Mouse (Mus musculus): ENCODE results near the gene Npm3. TPM values are rescaled to one million over a fixed set of nuclear protein-coding genes. Genes with fewer than 3 reads are reported as not detected.

The Npm3 gene
- total and polyA plus RNA-seq, 2 experiments from 2014 or later = 7.8 to 34.7 TPM

- DNase-seq (no peak), ATAC-seq (no peak)
- 0 out of 2 replicates have a peak overlapping the region, but pooled peaks have one; percentile 57 for H3K4me2 ChIP-seq (ENCODE audit: low read depth)
- no peak overlapping the region for H3K27ac ChIP-seq (ENCODE audit: low read depth, low read length)
- H3K9ac ChIP-seq = no peak overlapping the region
- H3K36me3 ChIP-seq (ENCODE audit: insufficient read depth) = no peaks in the 10 kb centered on the region
- H3K27me3 ChIP-seq (ENCODE audit: insufficient read depth, low read length) = peaks cover 77% of the 10 kb centered on the region
- H3K9me3 ChIP-seq (ENCODE audit: low read length) = no peaks in the 10 kb centered on the region
- H3K4me3 ChIP-seq (ENCODE audit: low read depth, low read length) = no peak overlapping the region
- no peak for TF ChIP-seq CTCF (IDR thresholded peaks at IDR 0.05; ENCODE audit: low read depth)
- H3K4me1 ChIP-seq (ENCODE audit: insufficient read depth) = no peaks in the 10 kb centered on the region; the same call in 1 of the 2 replicates
- 3% methylated on average over 45 of the region's 45 CpGs for WGBS
Measured at GRCm38 (mm10) chr19:45741431-45742217, 7.8 kb downstream of the Npm3 start.

GRCm38 (mm10) chr19:45740817-45741216, 8.6 kb downstream of the Npm3 start:
- no peak for TF ChIP-seq CTCF (IDR thresholded peaks at IDR 0.05; ENCODE audit: low read depth)
- WGBS = 6% methylated on average over 7 of the region's 7 CpGs
- Histone ChIP-seq H3K9ac (no peak overlapping the region), H3K27ac (ENCODE audit: low read depth, low read length) (no peak overlapping the region), H3K4me2 (ENCODE audit: low read depth) (no peak overlapping the region), H3K4me1 (ENCODE audit: insufficient read depth) (no peaks in the 10 kb centered on the region; the same call in 1 of the 2 replicates), H3K27me3 (ENCODE audit: insufficient read depth, low read length) (peaks cover 75% of the 10 kb centered on the region), H3K9me3 (ENCODE audit: low read length) (no peaks in the 10 kb centered on the region), H3K36me3 (ENCODE audit: insufficient read depth) (no peaks in the 10 kb centered on the region), H3K4me3 (ENCODE audit: low read depth, low read length) (no peak overlapping the region)
- DNase-seq = no peak
- no peak for ATAC-seq

DNA sequence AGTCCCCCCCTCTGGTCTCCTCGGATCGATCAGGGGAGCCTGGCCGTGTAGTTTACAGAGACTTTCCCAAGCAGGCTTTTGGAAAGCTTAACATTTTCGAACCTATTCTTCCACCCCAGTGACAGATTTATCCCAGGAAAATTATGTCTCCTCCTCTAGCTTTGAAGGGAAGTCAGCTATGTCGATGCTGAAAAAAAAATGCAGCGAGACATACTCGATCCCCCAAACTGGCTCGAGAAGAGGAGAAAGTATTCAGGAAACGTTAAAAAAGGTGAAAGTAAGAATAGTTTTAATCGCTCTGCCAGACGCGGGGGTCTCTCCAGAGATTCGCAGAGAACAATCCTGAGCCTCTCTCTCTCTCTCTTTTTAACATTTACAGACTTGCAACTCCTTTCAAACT, 9.2 kb downstream of the Npm3 start:
- ATAC-seq (no peak), DNase-seq (no peak)
- Histone ChIP-seq H3K4me2 (ENCODE audit: low read depth) (no peak overlapping the region), H3K9me3 (ENCODE audit: low read length) (no peaks in the 10 kb centered on the region), H3K36me3 (ENCODE audit: insufficient read depth) (no peaks in the 10 kb centered on the region), H3K27me3 (ENCODE audit: insufficient read depth, low read length) (peaks cover 71% of the 10 kb centered on the region), H3K9ac (no peak overlapping the region), H3K4me1 (ENCODE audit: insufficient read depth) (no peaks in the 10 kb centered on the region; the same call in 1 of the 2 replicates), H3K27ac (ENCODE audit: low read depth, low read length) (no peak overlapping the region), H3K4me3 (ENCODE audit: low read depth, low read length) (no peak overlapping the region)
- 3% methylated on average over 13 of the region's 13 CpGs for WGBS
- TF ChIP-seq CTCF (IDR thresholded peaks at IDR 0.05; ENCODE audit: low read depth) = no peak

DNA sequence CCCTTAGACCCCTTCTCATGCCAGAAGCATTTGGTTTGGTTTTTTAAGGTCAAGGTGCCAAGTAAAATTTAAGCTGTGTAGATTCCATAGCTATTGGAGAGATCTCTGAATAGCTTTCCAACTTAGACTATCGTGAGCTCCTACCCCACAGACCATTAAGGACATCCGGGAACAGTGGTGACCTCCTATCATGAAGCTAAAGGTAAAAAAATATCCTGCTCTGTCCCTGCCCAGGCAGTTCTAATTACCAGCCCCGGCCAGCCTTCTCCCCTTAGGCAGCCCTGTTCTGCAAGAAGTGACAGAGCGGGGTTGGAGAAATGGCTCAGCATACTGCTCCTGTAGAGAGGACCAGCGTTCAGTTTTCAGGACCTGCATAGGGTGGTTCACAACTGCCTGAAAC, 10.9 kb downstream of the Npm3 start:
- Histone ChIP-seq H3K27ac (ENCODE audit: low read depth, low read length) (no peak overlapping the region), H3K36me3 (ENCODE audit: insufficient read depth) (no peaks in the 10 kb centered on the region), H3K9me3 (ENCODE audit: low read length) (no peaks in the 10 kb centered on the region), H3K27me3 (ENCODE audit: insufficient read depth, low read length) (peaks cover 59% of the 10 kb centered on the region), H3K9ac (no peak overlapping the region), H3K4me1 (ENCODE audit: insufficient read depth) (no peaks in the 10 kb centered on the region; the same call in 1 of the 2 replicates), H3K4me2 (ENCODE audit: low read depth) (no peak overlapping the region), H3K4me3 (ENCODE audit: low read depth, low read length) (no peak overlapping the region)
- TF ChIP-seq CTCF (IDR thresholded peaks at IDR 0.05; ENCODE audit: low read depth) = no peak
- 62% methylated on average over 5 of the region's 5 CpGs for WGBS
- DNase-seq = no peak
- no peak for ATAC-seq

DNA sequence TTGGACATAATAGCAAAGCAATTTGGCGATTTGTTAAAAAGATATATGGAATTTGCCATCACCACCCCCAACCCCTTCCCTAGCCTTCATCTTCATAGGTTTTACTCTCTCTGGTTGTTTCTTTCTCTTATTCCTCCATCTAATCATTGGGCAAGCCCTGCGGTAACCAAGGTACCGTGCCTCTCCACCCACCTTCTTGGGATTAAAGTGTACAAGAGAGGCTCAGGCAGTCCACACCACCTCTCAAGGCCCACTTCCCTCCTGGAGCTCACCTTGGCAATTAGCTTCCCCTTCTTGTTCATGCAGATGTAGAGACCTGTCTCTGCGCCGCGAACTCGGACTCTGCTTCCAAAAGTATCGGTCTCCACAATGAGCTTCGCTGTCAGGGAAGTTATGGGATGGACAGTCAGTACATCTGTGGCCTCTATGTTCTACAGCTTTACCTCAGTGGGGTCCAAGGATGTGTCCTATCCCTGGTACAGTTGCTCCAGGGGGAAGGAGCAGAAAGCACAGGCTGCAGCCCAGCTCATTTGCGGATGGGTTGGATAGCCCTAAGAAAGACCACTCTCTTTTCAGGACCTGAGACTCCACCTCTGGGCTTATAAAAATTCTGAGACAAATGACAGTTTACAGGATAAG, 11.4 kb downstream of the Npm3 start:
- Histone ChIP-seq H3K4me2 (ENCODE audit: low read depth) (no peak overlapping the region), H3K27me3 (ENCODE audit: insufficient read depth, low read length) (peaks cover 60% of the 10 kb centered on the region), H3K9me3 (ENCODE audit: low read length) (no peaks in the 10 kb centered on the region), H3K4me1 (ENCODE audit: insufficient read depth) (no peaks in the 10 kb centered on the region; the same call in 1 of the 2 replicates), H3K27ac (ENCODE audit: low read depth, low read length) (no peak overlapping the region), H3K9ac (no peak overlapping the region), H3K4me3 (ENCODE audit: low read depth, low read length) (no peak overlapping the region), H3K36me3 (ENCODE audit: insufficient read depth) (no peaks in the 10 kb centered on the region)
- DNase-seq = no peak
- TF ChIP-seq CTCF (IDR thresholded peaks at IDR 0.05; ENCODE audit: low read depth) = no peak
- no peak for ATAC-seq
- 64% methylated on average over 10 of the region's 10 CpGs for WGBS

DNA sequence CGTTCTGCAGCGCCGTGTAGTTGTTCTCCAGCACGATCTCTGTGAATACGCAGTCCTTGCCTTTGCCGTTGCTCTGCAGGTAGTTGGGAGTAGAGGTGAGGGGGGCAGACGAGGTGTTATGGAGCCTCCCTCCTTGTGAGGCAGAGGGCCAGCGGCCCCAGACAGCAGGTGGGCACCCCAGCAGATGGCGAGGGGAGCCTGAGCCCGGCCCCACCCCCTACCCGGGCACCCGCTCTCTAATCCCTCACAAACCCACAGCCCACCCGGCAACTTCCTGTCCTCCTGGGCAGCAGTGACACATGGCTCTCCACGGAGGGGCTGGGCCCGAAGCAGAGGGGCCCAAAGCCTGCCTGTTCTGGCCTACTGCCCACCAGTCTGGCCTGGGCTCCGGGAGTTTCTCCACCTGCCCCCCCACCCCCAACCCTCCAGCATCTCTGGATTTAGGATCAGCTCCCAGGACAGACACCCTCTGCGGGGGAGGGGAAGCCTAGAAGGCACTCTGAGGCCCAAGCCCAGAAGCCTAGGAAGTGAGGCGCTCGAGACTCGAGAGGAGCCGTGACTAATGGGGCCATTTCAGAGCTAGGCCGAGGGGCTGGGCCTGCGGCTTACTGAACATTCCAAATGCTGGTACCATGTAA, 12.1 kb downstream of the Npm3 start:
- Histone ChIP-seq H3K27ac (ENCODE audit: low read depth, low read length) (no peak overlapping the region), H3K4me2 (ENCODE audit: low read depth) (peak overlapping the region; percentile 52), H3K9me3 (ENCODE audit: low read length) (no peaks in the 10 kb centered on the region), H3K4me3 (ENCODE audit: low read depth, low read length) (peak overlapping the region; percentile 29), H3K36me3 (ENCODE audit: insufficient read depth) (no peaks in the 10 kb centered on the region), H3K27me3 (ENCODE audit: insufficient read depth, low read length) (peaks cover 59% of the 10 kb centered on the region), H3K4me1 (ENCODE audit: insufficient read depth) (no peaks in the 10 kb centered on the region; the same call in 1 of the 2 replicates), H3K9ac (no peak overlapping the region)
- ATAC-seq (peak; percentile 10; the same call in 1 of the 2 replicates), DNase-seq (no peak)
- no peak for TF ChIP-seq CTCF (IDR thresholded peaks at IDR 0.05; ENCODE audit: low read depth)
- 15% methylated on average over 22 of the region's 23 CpGs for WGBS

DNA sequence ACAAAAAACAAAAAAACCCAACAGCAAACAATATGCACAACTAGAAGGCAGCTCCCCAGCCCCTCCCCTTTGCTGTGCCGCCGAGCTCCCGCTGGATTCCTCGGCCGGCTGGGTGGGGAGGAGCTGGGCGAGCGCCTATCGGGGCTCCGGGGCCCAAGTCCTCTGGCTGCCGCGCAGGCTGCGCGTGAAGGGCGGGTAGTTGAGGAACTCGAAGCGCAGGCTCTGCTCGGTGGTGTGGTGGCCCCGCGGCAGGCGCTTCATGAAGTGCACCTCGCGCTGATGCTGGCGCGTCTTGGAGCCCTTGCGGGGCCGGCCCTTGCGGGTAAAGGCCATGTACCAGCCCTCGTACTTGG, 12.6 kb downstream of the Npm3 start:
- Histone ChIP-seq H3K4me3 (ENCODE audit: low read depth, low read length) (peak overlapping the region; percentile 29), H3K27me3 (ENCODE audit: insufficient read depth, low read length) (peaks cover 54% of the 10 kb centered on the region), H3K9ac (no peak overlapping the region), H3K4me2 (ENCODE audit: low read depth) (peak overlapping the region; percentile 52), H3K36me3 (ENCODE audit: insufficient read depth) (no peaks in the 10 kb centered on the region), H3K4me1 (ENCODE audit: insufficient read depth) (no peaks in the 10 kb centered on the region; the same call in 1 of the 2 replicates), H3K9me3 (ENCODE audit: low read length) (no peaks in the 10 kb centered on the region), H3K27ac (ENCODE audit: low read depth, low read length) (no peak overlapping the region)
- ATAC-seq (peak; percentile 50), DNase-seq (peak; percentile 49)
- WGBS = 2% methylated on average over 28 of the region's 28 CpGs
- no peak for TF ChIP-seq CTCF (IDR thresholded peaks at IDR 0.05; ENCODE audit: low read depth)
